Mouse (Mus musculus) ES-E14 (cell line): ENCODE measurements around the gene Pwp2. TPM values are rescaled to one million over a fixed set of nuclear protein-coding genes. Genes with fewer than 3 reads are reported as not detected.

Source experiments
- DNase-seq: peaks from one replicate; pipeline ENCODE4 v3.0.0-alpha.2; 2013; ENCODE audit warnings: low read depth, low spot score
- H3K27ac ChIP-seq: 2 replicates; pipeline ENCODE4 v1.5.1; 2012; ENCODE audit warnings: low read depth, mild to moderate bottlenecking, low read length, moderate library complexity, mixed read lengths; ENCODE audit not compliant: poor library complexity, insufficient read depth, severe bottlenecking
- H3K36me3 ChIP-seq: 2 replicates; pipeline ENCODE4 v1.6.1; 2012; ENCODE audit warnings: mild to moderate bottlenecking, low read length, moderate library complexity, mixed read lengths; ENCODE audit not compliant: control insufficient read depth, poor library complexity, insufficient read depth, severe bottlenecking
- H3K4me1 ChIP-seq, 2 experiments: fragments of 150-350 bp in 1 of 2; sonication (generic) in 1 of 2; 2 replicates each; pipeline ENCODE4 v1.6.1; 2012; ENCODE audit warnings: low read length in 2 of 2, mild to moderate bottlenecking in 1 of 2, mixed read lengths in 1 of 2; ENCODE audit not compliant: control insufficient read depth in 2 of 2, insufficient read depth in 2 of 2, poor library complexity in 1 of 2
- H3K4me3 ChIP-seq, 2 experiments: fragments of 150-350 bp in 1 of 2; sonication (generic) in 1 of 2; 2 replicates each; pipeline ENCODE4 v1.5.1; 2012; ENCODE audit warnings: low read length in 2 of 2, low read depth in 1 of 2, mild to moderate bottlenecking in 1 of 2, mixed read lengths in 1 of 2; ENCODE audit not compliant: insufficient read depth in 1 of 2, poor library complexity in 1 of 2, severe bottlenecking in 1 of 2
- H3K9ac ChIP-seq: 2 replicates; pipeline ENCODE4 v1.6.1; 2012; ENCODE audit warnings: low read depth, mild to moderate bottlenecking, low read length, mixed read lengths; ENCODE audit not compliant: poor library complexity, insufficient read depth, severe bottlenecking
- H3K9me3 ChIP-seq: fragments of 150-350 bp; sonication (generic); 2 replicates; pipeline ENCODE4 v1.6.1; 2012; ENCODE audit warnings: low read depth, mild to moderate bottlenecking, low read length; ENCODE audit not compliant: control insufficient read depth, insufficient read depth
- CHD2 ChIP-seq: IDR thresholded peaks from 2 replicates; pipeline ENCODE4 v1.6.1; 2014; ENCODE audit warnings: mild to moderate bottlenecking, low read depth, low read length, inconsistent platforms
- HCFC1 ChIP-seq: IDR thresholded peaks from 2 replicates; pipeline ENCODE4 v1.6.1; 2012; ENCODE audit warnings: low read length, inconsistent platforms, borderline replicate concordance; ENCODE audit not compliant: insufficient read depth
- MAFK ChIP-seq: IDR thresholded peaks from 2 replicates; pipeline ENCODE4 v1.6.1; 2014; ENCODE audit warnings: mild to moderate bottlenecking, low read depth, low read length, inconsistent platforms; ENCODE audit not compliant: insufficient read depth
- ZC3H11A ChIP-seq: IDR thresholded peaks from 2 replicates; pipeline ENCODE4 v1.6.1; 2012; ENCODE audit warnings: low read depth, mild to moderate bottlenecking, inconsistent platforms, low read length, borderline replicate concordance
- ZNF384 ChIP-seq: IDR thresholded peaks from 2 replicates; pipeline ENCODE4 v1.6.1; 2012; ENCODE audit warnings: low read depth, low read length, inconsistent platforms
- in situ Hi-C, 2 experiments: fragments of 600-800 bp; cut with MboI; formaldehyde crosslinking; loops; one replicate each; pipeline ENCODE4 v1.15.1; 2025; ENCODE audit warnings: low sequenced_read_pairs in 2 of 2, inconsistent platforms in 1 of 2; ENCODE audit not compliant: unreplicated experiment in 2 of 2
- total RNA-seq: library from RNA; depleted of rRNA; stranded (reverse); fragments of 300-350 nt; gene quantifications from 2 replicates; pipeline ENCODE4 v1.2.3, GENCODE M21; 2012; rRNA removed

Pwp2 gene
- 60.9 and 67.4 TPM in 2 replicates for total RNA-seq

DNA sequence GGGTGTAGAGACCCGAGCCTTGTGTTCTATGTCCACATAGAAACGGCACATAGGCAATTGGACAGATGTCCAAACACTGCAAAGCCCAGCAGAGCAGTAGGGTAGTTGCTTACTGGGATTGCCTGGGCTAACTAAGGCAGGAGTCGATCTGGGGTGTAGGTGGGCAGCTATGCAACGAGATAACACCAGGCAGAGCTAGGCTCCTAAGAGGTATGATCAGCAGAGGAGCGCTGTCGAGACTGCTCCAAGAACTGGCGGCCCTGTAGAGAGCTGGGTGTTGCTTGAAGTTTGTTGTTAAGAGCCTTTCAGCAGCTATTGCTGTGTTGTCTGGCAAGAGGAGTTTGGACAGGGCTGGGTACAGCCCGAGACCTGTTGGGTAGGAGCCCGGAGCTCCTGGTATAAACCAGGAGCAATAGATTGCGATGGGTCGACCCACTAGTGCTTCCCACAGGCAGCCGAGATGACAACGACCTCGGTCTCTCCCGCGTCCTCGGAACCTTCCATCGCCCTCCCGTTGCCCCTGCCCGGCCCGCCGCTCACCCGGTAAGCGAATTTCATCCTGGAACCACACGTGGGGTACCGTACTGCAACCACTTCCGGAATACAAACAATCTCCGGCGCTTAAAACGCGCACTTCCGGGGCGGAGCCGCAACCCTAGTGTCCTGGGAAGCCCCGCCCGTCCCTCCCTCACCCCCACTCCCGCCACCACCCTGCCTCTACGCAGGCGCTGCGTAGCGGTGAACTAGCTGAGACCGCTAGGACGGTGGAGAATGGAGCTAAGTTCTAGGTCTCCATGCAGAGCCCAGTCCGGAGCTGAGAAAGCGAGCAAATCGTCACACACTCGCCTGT, at the start of gene Pwp2:
Pwp2 (minus strand) TSS at position 619 of the 850 bp plus-strand sequence.
- Histone ChIP-seq H3K4me1 (peaks cover 5 to 6% of the 10 kb centered on the region in 2 experiments; a peak in 3 of 4 replicates), H3K36me3 (peaks cover 52% of the 10 kb centered on the region), H3K4me3 (peak within 1 kb of the TSS; percentile 94 to 95), H3K9ac (peak within 1 kb of the TSS; percentile 88), H3K27ac (peak within 1 kb of the TSS; percentile 3; the same call in 1 of the 2 replicates), H3K9me3 (no peaks in the 10 kb centered on the region)
- peak; percentile 91 for DNase-seq
- in situ Hi-C loops: no loop called here
- TF ChIP-seq HCFC1 (peak; percentile 57; the same call in 1 of the 2 replicates), CHD2 (no peak)

DNA sequence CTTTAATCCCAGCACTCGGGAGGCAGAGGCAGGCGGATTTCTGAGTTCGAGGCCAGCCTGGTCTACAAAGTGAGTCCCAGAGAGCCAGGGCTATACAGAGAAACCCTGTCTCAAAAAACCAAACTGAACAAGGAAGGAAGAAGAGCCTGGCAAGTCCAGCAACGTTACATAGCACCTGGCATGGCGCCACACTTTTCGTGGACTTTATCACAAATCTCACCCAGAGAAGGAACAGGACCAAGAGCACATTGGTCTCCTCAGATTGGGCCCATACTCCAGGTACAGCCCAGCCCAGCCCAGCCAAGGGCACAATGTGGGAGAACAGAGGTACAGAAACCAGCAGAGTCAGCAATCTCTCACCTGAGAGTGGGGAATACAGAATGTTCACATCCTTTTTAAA, 48.8 kb upstream of the Pwp2 start:
- H3K9ac ChIP-seq: no peak overlapping the region
- TF ChIP-seq ZNF384 (no peak), HCFC1 (no peak), CHD2 (no peak), ZC3H11A (no peak), MAFK (no peak)
- H3K27ac ChIP-seq: no peak overlapping the region
- no peaks in the 10 kb centered on the region; a peak in 1 of 4 replicates for H3K4me1 ChIP-seq
- no peak for DNase-seq
- no peak overlapping the region for H3K4me3 ChIP-seq
- H3K9me3 ChIP-seq: no peaks in the 10 kb centered on the region
- in situ Hi-C loops: no loop called here
- peaks cover 6% of the 10 kb centered on the region; the same call in 1 of the 2 replicates for H3K36me3 ChIP-seq

DNA sequence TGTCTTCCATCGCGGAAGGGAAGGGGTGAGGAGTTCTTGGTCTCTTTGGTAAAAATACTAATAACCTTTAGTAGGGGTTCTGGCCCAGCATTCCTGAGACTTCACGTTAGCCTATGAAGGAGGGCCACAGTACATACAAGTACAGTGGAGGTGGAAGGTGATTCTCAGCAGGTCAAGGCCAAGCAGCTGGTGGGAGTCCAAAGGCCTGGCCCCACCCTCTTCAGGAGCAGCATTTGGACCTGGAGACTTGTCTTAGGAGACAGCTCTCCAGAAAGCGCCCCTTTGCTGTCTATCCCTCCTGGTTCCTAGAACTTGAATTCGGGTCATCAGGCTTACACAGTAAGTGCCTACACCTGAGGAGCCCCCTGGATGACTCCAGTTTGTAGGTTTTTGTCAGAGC, 48.2 kb upstream of the Pwp2 start:
- Histone ChIP-seq H3K4me1 (no peaks in the 10 kb centered on the region; a peak in 1 of 4 replicates), H3K4me3 (no peak overlapping the region), H3K9me3 (no peaks in the 10 kb centered on the region), H3K9ac (no peak overlapping the region), H3K27ac (no peak overlapping the region), H3K36me3 (peaks cover 7% of the 10 kb centered on the region; the same call in 1 of the 2 replicates)
- in situ Hi-C loops: no loop called here
- no peak for DNase-seq
- no peak for TF ChIP-seq HCFC1
- no peak for TF ChIP-seq ZC3H11A
- TF ChIP-seq CHD2: no peak
- no peak for TF ChIP-seq ZNF384
- TF ChIP-seq MAFK: no peak

DNA sequence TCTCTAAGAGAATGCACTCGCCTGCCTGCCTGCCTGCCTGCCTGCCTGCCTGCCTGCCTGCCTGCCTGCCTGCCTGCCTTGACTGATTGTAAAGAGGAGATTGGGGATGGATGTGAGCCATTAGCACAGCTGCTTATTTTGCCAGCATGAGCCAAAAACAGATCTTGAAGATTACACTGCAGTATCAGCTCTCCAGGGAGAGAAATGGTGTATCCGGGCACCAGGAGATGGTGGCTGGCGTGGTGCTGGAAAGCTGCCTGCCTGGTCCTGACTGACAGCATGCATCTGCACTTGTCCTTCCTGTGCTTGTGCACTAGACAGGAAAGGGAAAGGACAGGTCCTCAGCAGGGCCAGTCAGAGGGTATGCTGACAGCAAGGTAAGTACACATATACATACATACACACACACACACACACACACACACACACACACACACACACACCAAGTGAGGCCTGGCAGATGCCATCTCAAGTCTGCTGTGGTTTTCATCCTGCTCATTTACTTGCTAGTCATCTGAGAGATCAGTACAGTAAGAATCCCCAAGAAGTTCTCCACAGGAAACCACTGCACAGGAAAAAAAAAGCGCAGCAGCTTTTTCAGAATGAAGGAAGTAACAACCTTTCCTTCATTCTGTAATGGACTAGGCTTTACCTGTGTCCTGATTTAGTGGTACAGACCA, 47.5 kb upstream of the Pwp2 start:
- Histone ChIP-seq H3K27ac (no peak overlapping the region), H3K36me3 (peaks cover 10% of the 10 kb centered on the region; the same call in 1 of the 2 replicates), H3K4me1 (no peaks in the 10 kb centered on the region; a peak in 1 of 4 replicates), H3K4me3 (no peak overlapping the region), H3K9ac (no peak overlapping the region), H3K9me3 (no peaks in the 10 kb centered on the region)
- no peak for TF ChIP-seq MAFK
- TF ChIP-seq CHD2: no peak
- no peak for TF ChIP-seq ZC3H11A
- no peak for TF ChIP-seq HCFC1
- no peak for TF ChIP-seq ZNF384
- in situ Hi-C loops: no loop called here
- no peak for DNase-seq
